ENCODE assay signal across 8 mouse cellular contexts in genomic region chr5:129886271-129886670, GRCm38 (mm10). TPM values are rescaled to one million over a fixed set of nuclear protein-coding genes. Genes with fewer than 3 reads are reported as not detected.
DNase-seq lines count a peak whose midpoint lies in the region; ATAC-seq and TF ChIP-seq lines count a peak whose summit lies in the region.

No protein-coding gene starts in this region.

- peak overlapping the region; percentile 97 for H3K4me3 ChIP-seq in left cerebral cortex, adult 2 months
- peak overlapping the region; percentile 88 for H3K4me3 ChIP-seq in forebrain, postnatal 0 days (ENCODE audit: low read depth, low read length)
- H3K4me3 ChIP-seq in liver, embryonic 14.5 days (ENCODE audit: insufficient read depth in 1 of 2, low read depth in 2 of 2, low read length in 2 of 2), result peak overlapping the region; percentile 92 to 97

- H3K4me1 ChIP-seq in forebrain, postnatal 0 days (ENCODE audit: insufficient read depth), result peaks cover 6% of the 10 kb centered on the region; the same call in 1 of the 2 replicates
- H3K4me1 ChIP-seq in liver, embryonic 14.5 days (replicated peaks; ENCODE audit: control insufficient read depth in 2 of 2, insufficient read depth in 2 of 2, low read length in 1 of 2), result peaks cover 9 to 10% of the 10 kb centered on the region in 2 experiments; a peak in 3 of 4 replicates

- H3K27me3 ChIP-seq in forebrain, postnatal 0 days (ENCODE audit: insufficient read depth, low read length), result no peaks in the 10 kb centered on the region
- no peaks in the 10 kb centered on the region for H3K27me3 ChIP-seq in liver, embryonic 14.5 days (ENCODE audit: control insufficient read depth, insufficient read depth, low read length)

- TF ChIP-seq EP300 in liver, embryonic 14.5 days (IDR thresholded peaks at IDR 0.05; ENCODE audit: low read depth), result no peak

- WGBS in forebrain, postnatal 0 days, result 46% methylated on average over 10 of the region's 10 CpGs
- WGBS in liver, embryonic 14.5 days (ENCODE audit: insufficient replicate concordance), result 8% methylated on average over 10 of the region's 10 CpGs

- H3K36me3 ChIP-seq in forebrain, postnatal 0 days (ENCODE audit: insufficient read depth), result peaks cover 21% of the 10 kb centered on the region
- peaks cover 27% of the 10 kb centered on the region for H3K36me3 ChIP-seq in liver, embryonic 14.5 days (replicated peaks; ENCODE audit: control insufficient read depth, insufficient read depth, low read depth)

- ATAC-seq in forebrain, postnatal 0 days, result no peak
- no peak for ATAC-seq in liver, embryonic 14.5 days (ENCODE audit: insufficient read depth)
- ATAC-seq in frontal cortex, adult (ENCODE audit: low TSS enrichment), result no peak

- no peak for DNase-seq in left cerebral cortex, adult 2 months (ENCODE audit: extremely low spot score in 1 of 2, low spot score in 2 of 2)
- no peak for DNase-seq in left cerebral cortex, adult 8-10 months (ENCODE audit: low spot score in 2 of 2)
- peak; percentile 71 for DNase-seq in adrenal gland, postnatal 14 days
- DNase-seq in forebrain, postnatal 0 days, result peak; percentile 23
- DNase-seq in liver, embryonic 14.5 days (ENCODE audit: low read depth in 3 of 3, low spot score in 3 of 3), result peak in 1 of 3 experiments; percentile 48
- no peak for DNase-seq in cerebellum, postnatal 14 days
- DNase-seq in gastrocnemius, postnatal 14 days, result no peak

- H3K9me3 ChIP-seq in forebrain, postnatal 0 days (ENCODE audit: low read length), result no peaks in the 10 kb centered on the region
- no peaks in the 10 kb centered on the region for H3K9me3 ChIP-seq in liver, embryonic 14.5 days (ENCODE audit: control insufficient read depth, low read length)

- TF ChIP-seq CTCF in left cerebral cortex, adult 2 months (IDR thresholded peaks at IDR 0.05), result no peak
- no peak for TF ChIP-seq CTCF in forebrain, postnatal 0 days (IDR thresholded peaks at IDR 0.05; ENCODE audit: low read depth)
- TF ChIP-seq CTCF in liver, embryonic 14.5 days (IDR thresholded peaks at IDR 0.05; ENCODE audit: low read depth), result no peak

- intact Hi-C loops in left cerebral cortex, adult 2 months (cut with DNase I), result no loop called here
- intact Hi-C loops in gastrocnemius, postnatal 14 days (cut with DNase I; ENCODE audit: low total_unique reads), result no loop called here

- H3K4me2 ChIP-seq in forebrain, postnatal 0 days (ENCODE audit: low read depth), result peak overlapping the region; percentile 48
- peak overlapping the region; percentile 65 for H3K4me2 ChIP-seq in liver, embryonic 14.5 days (ENCODE audit: low read depth)

- peak overlapping the region; percentile 86 for H3K9ac ChIP-seq in forebrain, postnatal 0 days
- H3K9ac ChIP-seq in liver, embryonic 14.5 days (replicated peaks), result peak overlapping the region; percentile 84

- peak overlapping the region; percentile 96 for H3K27ac ChIP-seq in left cerebral cortex, adult 2 months
- peak overlapping the region; percentile 94 for H3K27ac ChIP-seq in forebrain, postnatal 0 days (ENCODE audit: low read depth, low read length)
- peak overlapping the region; percentile 93 for H3K27ac ChIP-seq in liver, embryonic 14.5 days

RNA-seq across cellular contexts. Expression of gene Chchd2, which starts 1.0 kb away (rescaled TPM):
- 100 to 1,000 TPM; 429 to 443 TPM for total RNA-seq in left cerebral cortex, adult 2 months (2021)
- 100 to 1,000 TPM; 416 to 428 (median 423) TPM for total RNA-seq in left cerebral cortex, adult 8-10 months (2022)
- 932 and 939 TPM in 2 replicates for total RNA-seq in adrenal gland, postnatal 14 days (2021)
- 905 and 1,053 TPM in 2 replicates for total RNA-seq in forebrain, postnatal 0 days (2014; rRNA removed)
- polyA plus RNA-seq in forebrain, postnatal 0 days (2015; fragmentation: Nextera tagmentation; extraction: Ambion mirVana), result 889 and 1,240 TPM in 2 replicates
- polyA plus RNA-seq in liver, embryonic 14.5 days (2012; rRNA removed), result 452 and 500 TPM in 2 replicates
- polyA plus RNA-seq in liver, embryonic 14.5 days (2014; fragmentation: Nextera tagmentation; extraction: Ambion mirVana), result 630 and 646 TPM in 2 replicates
- total RNA-seq in gastrocnemius, postnatal 14 days (2021), result 100 to 1,000 TPM; 477 to 529 TPM

RNA-seq across cellular contexts. Expression of gene Zbed5, which starts 9.3 kb away (rescaled TPM):
- total RNA-seq in left cerebral cortex, adult 2 months (2021), result 1 to 10 TPM; 4.9 to 6.2 TPM
- total RNA-seq in left cerebral cortex, adult 8-10 months (2022), result 1 to 10 TPM; 6.9 to 9.6 (median 7.9) TPM
- 1.6 and 1.7 TPM in 2 replicates for total RNA-seq in adrenal gland, postnatal 14 days (2021)
- total RNA-seq in forebrain, postnatal 0 days (2014; rRNA removed), result 21.2 and 23.6 TPM in 2 replicates
- polyA plus RNA-seq in forebrain, postnatal 0 days (2015; fragmentation: Nextera tagmentation; extraction: Ambion mirVana), result 8.3 and 9.8 TPM in 2 replicates
- 0.43 and 0.70 TPM in 2 replicates for polyA plus RNA-seq in liver, embryonic 14.5 days (2012; rRNA removed)
- 0.67 and 1.4 TPM in 2 replicates for polyA plus RNA-seq in liver, embryonic 14.5 days (2014; fragmentation: Nextera tagmentation; extraction: Ambion mirVana)
- under 1 TPM; 0.53 to 0.84 TPM for total RNA-seq in gastrocnemius, postnatal 14 days (2021)

RNA-seq across cellular contexts. Expression of gene Phkg1, which starts 12.1 kb away (rescaled TPM):
- 10 to 100 TPM; 14.5 to 16.8 TPM for total RNA-seq in left cerebral cortex, adult 2 months (2021)
- total RNA-seq in left cerebral cortex, adult 8-10 months (2022), result 10 to 100 TPM; 16.7 to 20.4 (median 17.8) TPM
- 1.2 and 1.7 TPM in 2 replicates for total RNA-seq in adrenal gland, postnatal 14 days (2021)
- 1.2 and 1.4 TPM in 2 replicates for total RNA-seq in forebrain, postnatal 0 days (2014; rRNA removed)
- 0.50 and 1.3 TPM in 2 replicates for polyA plus RNA-seq in forebrain, postnatal 0 days (2015; fragmentation: Nextera tagmentation; extraction: Ambion mirVana)
- polyA plus RNA-seq in liver, embryonic 14.5 days (2012; rRNA removed), result 0.05 and 0.10 TPM in 2 replicates
- polyA plus RNA-seq in liver, embryonic 14.5 days (2014; fragmentation: Nextera tagmentation; extraction: Ambion mirVana), result 0.10 and 0.18 TPM in 2 replicates
- total RNA-seq in gastrocnemius, postnatal 14 days (2021), result 100 to 1,000 TPM; 245 to 293 TPM

RNA-seq across cellular contexts. Expression of gene Nupr1l, which starts 22.1 kb away (rescaled TPM):
- 1 to 10 TPM in 1 of 2 experiments, under 1 TPM in 1; 0.61 to 3.1 TPM for total RNA-seq in left cerebral cortex, adult 2 months (2021)
- total RNA-seq in left cerebral cortex, adult 8-10 months (2022), result 1 to 10 TPM; 2.5 to 3.5 (median 3.2) TPM
- total RNA-seq in adrenal gland, postnatal 14 days (2021), result 4.3 and 5.9 TPM in 2 replicates
- total RNA-seq in forebrain, postnatal 0 days (2014; rRNA removed), result 1.4 and 3.0 TPM in 2 replicates
- 5.5 and 5.6 TPM in 2 replicates for polyA plus RNA-seq in forebrain, postnatal 0 days (2015; fragmentation: Nextera tagmentation; extraction: Ambion mirVana)
- 0.26 and 0.61 TPM in 2 replicates for polyA plus RNA-seq in liver, embryonic 14.5 days (2012; rRNA removed)
- polyA plus RNA-seq in liver, embryonic 14.5 days (2014; fragmentation: Nextera tagmentation; extraction: Ambion mirVana), result 0.71 and 0.72 TPM in 2 replicates
- total RNA-seq in gastrocnemius, postnatal 14 days (2021), result under 1 TPM; 0.11 to 0.39 TPM

RNA-seq across cellular contexts. Expression of gene Sumf2, which starts 39.5 kb away (rescaled TPM):
- total RNA-seq in left cerebral cortex, adult 2 months (2021), result 10 to 100 TPM; 20.2 to 20.8 TPM
- total RNA-seq in left cerebral cortex, adult 8-10 months (2022), result 10 to 100 TPM; 18.2 to 23.0 (median 21.9) TPM
- total RNA-seq in adrenal gland, postnatal 14 days (2021), result 39.5 and 44.8 TPM in 2 replicates
- total RNA-seq in forebrain, postnatal 0 days (2014; rRNA removed), result 16.6 and 29.9 TPM in 2 replicates
- polyA plus RNA-seq in forebrain, postnatal 0 days (2015; fragmentation: Nextera tagmentation; extraction: Ambion mirVana), result 21.2 and 22.3 TPM in 2 replicates
- polyA plus RNA-seq in liver, embryonic 14.5 days (2012; rRNA removed), result 8.6 and 10.0 TPM in 2 replicates
- polyA plus RNA-seq in liver, embryonic 14.5 days (2014; fragmentation: Nextera tagmentation; extraction: Ambion mirVana), result 15.0 and 19.1 TPM in 2 replicates
- total RNA-seq in gastrocnemius, postnatal 14 days (2021), result 10 to 100 TPM in 1 of 2 experiments, 1 to 10 TPM in 1; 9.2 to 10.4 TPM

Comparison
In these comparisons a context has a peak if more than half of its experiments do, and no peak if none do; other contexts are left out.
1. DNase-seq: peak in adrenal gland, postnatal 14 days (single experiment) and forebrain, postnatal 0 days (single experiment); none in left cerebral cortex, adult 2 months (0 of 2), left cerebral cortex, adult 8-10 months (0 of 2), cerebellum, postnatal 14 days (0 of 2) and gastrocnemius, postnatal 14 days (single experiment).
2. RNA of gene Phkg1, which starts 12.1 kb away (total RNA-seq): 245 to 293 TPM in gastrocnemius, postnatal 14 days; 16.7 to 20.4 TPM in left cerebral cortex, adult 8-10 months, 14.5 to 16.8 TPM in left cerebral cortex, adult 2 months, 1.2 to 1.7 TPM in adrenal gland, postnatal 14 days and 1.2 to 1.4 TPM in forebrain, postnatal 0 days; every median in the first group is over 10 times any median in the second.
3. Peak in every context shown above with its lines, with median percentiles within 50 percentile points of each other: H3K27ac ChIP-seq and H3K4me3 ChIP-seq.